Mouse (Mus musculus): ENCODE measurements around the gene Fhit. TPM values are rescaled to one million over a fixed set of nuclear protein-coding genes. Genes with fewer than 3 reads are reported as not detected.

The Fhit gene
- total RNA-seq (2023): 6.5 to 13.7 TPM (median 8.3 TPM) in 4 replicates

DNA sequence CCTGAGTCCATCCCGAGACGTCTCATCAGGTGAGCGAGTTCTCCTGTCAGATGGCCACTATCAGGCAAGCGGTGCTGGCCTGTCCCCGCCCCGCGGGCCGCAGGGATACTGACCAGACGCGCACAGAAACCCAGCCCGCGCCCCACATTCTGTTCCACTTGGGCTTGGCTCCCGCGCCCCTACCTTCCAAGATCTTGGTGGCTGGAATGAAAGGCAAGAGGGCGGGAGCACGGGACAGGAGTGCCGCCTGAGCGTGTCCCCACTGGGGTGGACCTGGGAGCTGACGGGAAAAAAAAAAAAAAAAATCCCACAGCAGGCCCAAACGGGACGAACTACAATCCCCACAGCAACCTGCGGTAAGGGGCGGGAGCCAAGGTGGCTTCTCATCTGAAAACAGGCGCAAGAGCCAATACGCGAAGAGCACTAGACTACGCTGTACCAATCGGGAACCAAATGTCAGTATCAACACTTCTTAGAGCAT, at the start of gene Fhit:
Gene Fhit (minus strand): TSS at position 285 of the 481 bp plus-strand sequence.

Other genes with a start within 250 kb of the Fhit start
- gene Gm3839, start 194.7 kb upstream of the Fhit start, total RNA-seq (2023): not detected in 4 replicates

Measured in B cell, adult 62 days (primary cell).